Mouse (Mus musculus) liver, embryonic 14.5 days (tissue): ENCODE measurements at regions not wholly inside any gene's neighbourhood (a gene's known extent, or its start where the extent isn't known, plus 50 kb on each side); places are given as distances from the start of the nearest gene placed in this dataset.

ENCODE experiments used
- CTCF ChIP-seq: IDR thresholded peaks from 2 replicates; pipeline ENCODE4 v1.5.1; 2016; ENCODE audit warnings: antibody characterized with exemption, low read depth, control low read depth
- EP300 ChIP-seq: IDR thresholded peaks from 2 replicates; pipeline ENCODE4 v1.6.1; 2016; ENCODE audit warnings: antibody characterized with exemption, low read depth

DNA sequence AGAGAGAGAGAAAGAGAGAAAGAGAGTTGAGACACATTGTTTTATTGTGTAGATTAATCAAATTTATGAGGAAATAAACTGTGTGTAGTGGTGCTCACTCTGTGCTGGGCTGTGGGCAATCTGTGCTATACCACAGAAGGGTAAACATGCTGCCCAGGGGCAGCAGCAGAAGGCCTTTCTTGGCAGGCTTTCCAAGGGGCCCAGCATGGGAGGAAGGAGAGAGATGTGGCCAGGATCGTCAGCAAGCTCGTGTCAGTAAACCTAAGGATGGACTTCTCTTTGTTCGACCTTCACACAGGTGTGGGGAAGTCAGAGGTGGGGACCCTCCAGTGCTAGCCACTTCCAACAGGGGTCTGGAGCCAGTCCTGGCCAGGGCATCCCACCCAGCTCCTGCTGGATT lies 271.4 kb upstream of the Rnaseh2b start:
- TF ChIP-seq CTCF (no peak), EP300 (no peak)
